Mouse (Mus musculus) thymus, adult 2 months (tissue): ENCODE data around the gene Prss35. TPM values are rescaled to one million over a fixed set of nuclear protein-coding genes. Genes with fewer than 3 reads are reported as not detected.

Experiments
- DNase-seq: peaks from one replicate; pipeline ENCODE4 v3.0.0; 2021
- H3K27ac ChIP-seq: fragments of 200-500 bp; 2 replicates; pipeline ENCODE4 v1.5.1; 2012; ENCODE audit warnings: low read length, control low read depth; ENCODE audit not compliant: control insufficient read depth, insufficient read depth
- H3K27me3 ChIP-seq: fragments of 200-500 bp; 2 replicates; pipeline ENCODE4 v1.6.1; 2012; ENCODE audit warnings: mild to moderate bottlenecking, low read length, moderate library complexity, mixed read lengths; ENCODE audit not compliant: control insufficient read depth, insufficient read depth
- H3K36me3 ChIP-seq: fragments of 200-500 bp; 2 replicates; pipeline ENCODE4 v1.6.1; 2012; ENCODE audit warnings: mild to moderate bottlenecking, low read length, moderate library complexity; ENCODE audit not compliant: control insufficient read depth, insufficient read depth
- H3K4me1 ChIP-seq: fragments of 200-500 bp; replicated peaks from 2 replicates; pipeline ENCODE4 v1.6.1; 2012; ENCODE audit warnings: low read length; ENCODE audit not compliant: control insufficient read depth, insufficient read depth
- H3K4me3 ChIP-seq: fragments of 200-500 bp; 2 replicates; pipeline ENCODE4 v1.5.1; 2012; ENCODE audit warnings: mild to moderate bottlenecking, low read length, control low read depth, moderate library complexity; ENCODE audit not compliant: control insufficient read depth, insufficient read depth
- CTCF ChIP-seq: fragments of 200-500 bp; IDR thresholded peaks from 2 replicates; pipeline ENCODE4 v1.5.1; 2012; ENCODE audit warnings: mild to moderate bottlenecking, control low read depth, low read length, moderate library complexity, borderline replicate concordance; ENCODE audit not compliant: control insufficient read depth, poor library complexity, insufficient read depth; ENCODE audit errors: extremely low read depth
- POLR2A ChIP-seq: fragments of 200-500 bp; IDR thresholded peaks from 2 replicates; pipeline ENCODE4 v1.6.1; 2012; ENCODE audit warnings: mild to moderate bottlenecking, low read length, control low read depth, moderate library complexity; ENCODE audit not compliant: control insufficient read depth, poor library complexity, insufficient read depth; ENCODE audit errors: extremely low read depth
- WGBS: fragments of 180-500 bp; shearing (Covaris S2); methylation state at CpG from one replicate; pipeline ENCODE4 v1.1.7; 2018; 5-methylcytosine and 5-hydroxymethylcytosine counted together
- polyA plus RNA-seq: library from polyadenylated mRNA; depleted of rRNA; stranded (reverse); fragments of >200 nt; gene quantifications from 2 replicates; pipeline ENCODE4 v1.2.3, GENCODE M21; 2012

Gene Prss35
- polyA plus RNA-seq, 1 experiment, result 0.16 TPM

DNA sequence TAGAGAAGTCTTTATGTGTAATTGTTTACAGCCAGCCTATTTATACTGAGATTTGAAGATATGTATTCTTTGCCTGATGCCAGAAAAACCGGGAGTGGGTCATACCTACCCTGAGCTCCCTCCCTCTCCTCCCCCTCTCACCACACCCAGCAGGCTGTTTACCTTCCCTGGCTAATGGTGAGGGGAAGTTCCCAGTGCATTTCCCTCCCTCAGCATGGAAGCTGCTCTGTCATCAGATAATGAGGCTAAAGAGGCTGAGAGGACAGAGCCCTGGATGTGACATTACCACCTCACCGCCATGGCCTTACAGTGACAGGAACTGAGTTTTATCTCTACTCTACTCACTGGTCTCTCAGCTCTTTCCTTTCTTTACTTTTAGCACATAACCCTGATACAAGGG is 41.6 kb upstream of the Prss35 start:
- Histone ChIP-seq H3K36me3 (no peaks in the 10 kb centered on the region), H3K4me3 (no peak overlapping the region), H3K4me1 (no peaks in the 10 kb centered on the region), H3K27me3 (no peaks in the 10 kb centered on the region), H3K27ac (no peak overlapping the region)
- no peak for TF ChIP-seq POLR2A
- TF ChIP-seq CTCF, result no peak
- WGBS, result 61% methylated on average over 2 of the region's 2 CpGs
- DNase-seq, result no peak

GRCm38 (mm10) chr9:86707431-86707830 is 36.0 kb upstream of the Prss35 start:
- H3K27ac ChIP-seq, result no peak overlapping the region
- DNase-seq, result no peak
- H3K27me3 ChIP-seq, result no peaks in the 10 kb centered on the region
- 69% methylated on average over 1 of the region's 1 CpGs for WGBS
- H3K4me3 ChIP-seq, result no peak overlapping the region
- TF ChIP-seq CTCF, result no peak
- no peak for TF ChIP-seq POLR2A
- H3K36me3 ChIP-seq, result no peaks in the 10 kb centered on the region
- no peaks in the 10 kb centered on the region for H3K4me1 ChIP-seq

DNA sequence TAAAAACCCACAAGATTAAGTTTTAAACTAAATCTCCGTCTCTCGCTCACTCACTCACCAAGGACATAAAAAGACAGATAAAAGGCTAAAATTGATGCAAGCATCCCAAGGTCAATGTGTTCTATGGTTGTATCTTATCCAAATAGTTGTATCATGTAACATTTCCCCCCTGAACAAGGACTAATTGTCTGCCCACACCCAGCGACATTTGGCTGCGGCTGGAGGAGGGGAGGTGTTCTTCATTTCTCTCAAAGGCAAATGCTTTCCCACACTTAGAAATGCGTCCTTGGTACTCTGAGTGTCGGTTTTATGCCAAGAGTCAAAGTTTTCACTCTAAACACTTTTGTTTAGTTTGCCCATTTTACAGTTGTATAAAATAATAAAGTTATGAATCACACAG is 34.5 kb upstream of the Prss35 start:
- H3K27me3 ChIP-seq, result no peaks in the 10 kb centered on the region
- WGBS, result 85% methylated on average over 6 of the region's 6 CpGs
- DNase-seq, result no peak
- no peaks in the 10 kb centered on the region for H3K4me1 ChIP-seq
- H3K4me3 ChIP-seq, result no peak overlapping the region
- TF ChIP-seq CTCF, result no peak
- no peak for TF ChIP-seq POLR2A
- H3K36me3 ChIP-seq, result no peaks in the 10 kb centered on the region
- H3K27ac ChIP-seq, result no peak overlapping the region

GRCm38 (mm10) chr9:86710091-86710634 is 33.3 kb upstream of the Prss35 start:
- DNase-seq, result no peak
- H3K4me1 ChIP-seq, result no peaks in the 10 kb centered on the region
- 88% methylated on average over 2 of the region's 2 CpGs for WGBS
- no peak for TF ChIP-seq POLR2A
- no peak for TF ChIP-seq CTCF
- no peak overlapping the region for H3K4me3 ChIP-seq
- no peaks in the 10 kb centered on the region for H3K27me3 ChIP-seq
- no peaks in the 10 kb centered on the region for H3K36me3 ChIP-seq
- H3K27ac ChIP-seq, result no peak overlapping the region

GRCm38 (mm10) chr9:86712648-86713047 is 30.8 kb upstream of the Prss35 start:
- 74% methylated on average over 2 of the region's 2 CpGs for WGBS
- no peaks in the 10 kb centered on the region for H3K27me3 ChIP-seq
- no peak for TF ChIP-seq CTCF
- no peak for TF ChIP-seq POLR2A
- H3K36me3 ChIP-seq, result no peaks in the 10 kb centered on the region
- no peaks in the 10 kb centered on the region for H3K4me1 ChIP-seq
- no peak overlapping the region for H3K27ac ChIP-seq
- DNase-seq, result no peak
- H3K4me3 ChIP-seq, result no peak overlapping the region

DNA sequence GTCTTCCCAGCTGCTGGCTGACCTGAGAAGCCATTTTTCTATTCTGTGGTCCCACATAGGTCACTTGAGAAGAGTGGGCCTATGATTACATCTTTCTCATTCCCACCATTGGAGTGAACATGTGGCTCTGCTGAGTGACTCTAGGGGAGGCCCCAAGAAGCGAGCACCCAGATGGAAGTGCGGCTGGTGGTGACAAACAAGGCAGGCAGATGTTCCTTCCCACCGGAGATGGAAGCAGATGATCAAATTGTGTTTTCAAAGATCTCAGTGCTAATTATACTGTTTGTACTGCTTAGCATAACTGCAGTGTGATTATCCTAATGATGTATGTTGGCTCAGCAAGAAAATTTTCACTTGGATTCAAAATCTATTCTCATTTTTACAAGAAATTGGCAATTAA is 29.4 kb upstream of the Prss35 start:
- no peaks in the 10 kb centered on the region for H3K4me1 ChIP-seq
- DNase-seq, result no peak
- TF ChIP-seq CTCF, result no peak
- H3K36me3 ChIP-seq, result no peaks in the 10 kb centered on the region
- H3K27me3 ChIP-seq, result no peaks in the 10 kb centered on the region
- no peak overlapping the region for H3K27ac ChIP-seq
- 96% methylated on average over 3 of the region's 3 CpGs for WGBS
- H3K4me3 ChIP-seq, result no peak overlapping the region

- no peaks in the 10 kb centered on the region for H3K36me3 ChIP-seq
- TF ChIP-seq CTCF, result no peak
- TF ChIP-seq POLR2A, result no peak
- no peaks in the 10 kb centered on the region for H3K27me3 ChIP-seq
- no peak overlapping the region for H3K4me3 ChIP-seq
- H3K4me1 ChIP-seq, result no peaks in the 10 kb centered on the region
- no peak overlapping the region for H3K27ac ChIP-seq
- DNase-seq, result no peak
- 76% methylated on average over 2 of the region's 2 CpGs for WGBS
Measured at GRCm38 (mm10) chr9:86716540-86716939, 26.9 kb upstream of the Prss35 start.
